Mouse (Mus musculus): ENCODE data around the gene Coq7. TPM values are rescaled to one million over a fixed set of nuclear protein-coding genes. Genes with fewer than 3 reads are reported as not detected.

Coq7 gene
- polyA plus RNA-seq, 1 experiment from 2014 or later = 136 TPM

DNA sequence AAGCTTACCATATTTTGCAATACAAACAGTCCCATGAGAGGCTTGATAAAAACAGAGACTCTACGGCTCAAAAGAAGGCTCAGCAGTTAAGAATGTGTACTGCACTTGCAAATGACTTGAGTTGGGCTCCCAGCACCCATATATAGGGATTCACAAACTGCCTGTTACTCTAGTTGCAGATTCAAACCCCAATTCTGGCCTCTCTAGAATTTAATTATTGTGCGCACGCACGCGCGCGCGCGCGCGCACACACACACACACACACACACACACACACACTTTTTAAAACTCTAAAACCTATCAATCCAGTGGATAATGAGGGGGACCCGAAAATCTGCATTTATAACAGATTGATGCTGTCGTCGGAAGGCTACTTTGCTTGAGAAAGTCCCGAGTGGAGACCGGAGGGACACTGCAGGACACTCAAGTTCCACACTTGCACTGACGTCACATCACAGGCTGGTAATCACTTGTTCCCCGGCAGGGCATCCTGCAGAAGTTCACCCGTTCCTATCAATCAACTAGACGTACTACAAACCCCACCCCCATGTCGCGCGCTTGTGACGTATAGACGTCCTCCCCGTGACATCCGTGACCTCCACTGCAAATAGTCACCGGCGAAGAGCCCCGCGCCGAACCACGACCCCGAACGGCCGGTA, 508 bp downstream of the Coq7 start:
- H3K27ac ChIP-seq = peak overlapping the region; percentile 98
- 0 out of 2 replicates have a peak, but pooled peaks cover 12% of the 10 kb centered on the region for H3K4me1 ChIP-seq
- peak overlapping the region; percentile 69 for H3K9ac ChIP-seq
- WGBS = under 1% methylated on average over 36 of the region's 36 CpGs
- H3K36me3 ChIP-seq = peaks cover 17% of the 10 kb centered on the region
- peak; percentile 94 for ATAC-seq (replicated peaks; ENCODE audit: low FRiP score)
- H3K27me3 ChIP-seq = no peaks in the 10 kb centered on the region
- H3K4me3 ChIP-seq (replicated peaks) = peak overlapping the region; percentile 76
- H3K4me2 ChIP-seq = peak overlapping the region; percentile 70
- no peaks in the 10 kb centered on the region for H3K9me3 ChIP-seq (replicated peaks)

DNA sequence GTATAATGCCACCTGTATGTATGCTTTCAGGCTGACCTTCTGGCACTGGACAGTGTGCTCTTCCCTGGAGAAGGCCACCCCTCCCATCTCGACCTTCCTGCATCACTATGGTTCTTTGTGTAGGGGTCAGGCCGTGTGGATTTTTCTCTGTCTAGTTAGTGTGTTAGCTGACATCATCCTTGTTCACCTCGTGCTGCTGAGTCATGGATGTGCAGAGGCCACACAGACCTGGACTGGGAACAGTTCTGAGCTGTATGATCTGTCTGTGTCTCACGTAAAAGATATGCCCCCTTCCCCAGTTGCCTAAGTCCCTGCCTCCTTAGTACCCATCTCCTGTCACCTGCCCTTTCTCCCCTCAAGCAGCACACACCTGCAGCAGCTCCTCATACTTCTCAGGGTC, 6.2 kb downstream of the Coq7 start:
- Histone ChIP-seq H3K27ac (no peak overlapping the region), H3K4me2 (no peak overlapping the region), H3K4me1 (0 out of 2 replicates have a peak, but pooled peaks cover 3% of the 10 kb centered on the region), H3K9ac (no peak overlapping the region), H3K27me3 (no peaks in the 10 kb centered on the region), H3K9me3 (replicated peaks) (no peaks in the 10 kb centered on the region), H3K4me3 (replicated peaks) (no peak overlapping the region), H3K36me3 (peaks cover 64% of the 10 kb centered on the region)
- ATAC-seq (replicated peaks; ENCODE audit: low FRiP score) = no peak
- 86% methylated on average over 4 of the region's 4 CpGs for WGBS

DNA sequence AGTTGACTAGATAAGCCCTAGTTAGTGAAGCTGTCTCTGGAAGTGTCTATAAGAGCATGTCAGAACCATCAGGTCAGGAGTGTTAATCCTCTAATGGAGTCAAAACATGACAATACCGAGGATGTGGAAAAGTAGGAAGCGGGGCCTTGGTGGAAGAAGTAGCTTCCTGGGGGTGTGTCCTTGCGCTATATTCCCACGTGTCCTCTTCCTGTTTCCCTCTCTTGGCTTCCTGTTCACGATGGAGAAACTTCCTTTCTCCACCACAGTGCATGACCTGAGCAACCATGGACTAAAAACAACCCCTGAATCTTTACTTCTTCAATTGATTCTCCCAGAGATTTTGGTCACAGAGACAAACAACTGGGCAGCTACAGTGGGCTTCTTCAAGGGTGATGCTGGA, 11.1 kb downstream of the Coq7 start:
- H3K9me3 ChIP-seq (replicated peaks) = no peaks in the 10 kb centered on the region
- H3K27me3 ChIP-seq = no peaks in the 10 kb centered on the region
- H3K36me3 ChIP-seq = peaks cover 41% of the 10 kb centered on the region
- no peak for ATAC-seq (replicated peaks; ENCODE audit: low FRiP score)
- H3K9ac ChIP-seq = no peak overlapping the region
- 75% methylated on average over 5 of the region's 5 CpGs for WGBS
- H3K27ac ChIP-seq = no peak overlapping the region
- H3K4me1 ChIP-seq = peaks cover 6% of the 10 kb centered on the region; the same call in 1 of the 2 replicates
- no peak overlapping the region for H3K4me3 ChIP-seq (replicated peaks)
- no peak overlapping the region for H3K4me2 ChIP-seq

DNA sequence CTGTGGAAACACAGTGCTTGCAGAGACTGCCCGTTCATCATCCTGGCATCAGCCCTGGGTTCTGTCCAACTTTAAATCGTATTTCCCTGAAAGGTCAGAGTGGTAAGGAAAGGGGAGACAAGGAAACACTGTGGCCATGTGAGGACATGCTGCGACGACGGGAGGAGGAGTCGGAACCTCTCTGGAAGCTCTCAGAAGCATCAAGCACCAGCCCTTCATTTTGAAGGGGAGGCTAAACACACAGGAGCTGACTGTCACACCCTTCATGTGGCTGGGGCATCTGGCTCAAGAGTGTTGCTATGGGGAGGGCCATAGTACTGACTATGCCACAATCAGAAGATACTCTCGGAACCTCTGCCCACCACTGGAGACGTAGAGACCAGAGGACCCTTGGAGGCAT, 13.5 kb downstream of the Coq7 start:
- WGBS = 73% methylated on average over 8 of the region's 8 CpGs
- no peaks in the 10 kb centered on the region for H3K27me3 ChIP-seq
- H3K9me3 ChIP-seq (replicated peaks) = no peaks in the 10 kb centered on the region
- no peak overlapping the region for H3K4me3 ChIP-seq (replicated peaks)
- no peak overlapping the region for H3K4me2 ChIP-seq
- peaks cover 6% of the 10 kb centered on the region; the same call in 1 of the 2 replicates for H3K4me1 ChIP-seq
- H3K36me3 ChIP-seq = peaks cover 17% of the 10 kb centered on the region
- ATAC-seq (replicated peaks; ENCODE audit: low FRiP score) = no peak
- H3K9ac ChIP-seq = no peak overlapping the region
- H3K27ac ChIP-seq = no peak overlapping the region

DNA sequence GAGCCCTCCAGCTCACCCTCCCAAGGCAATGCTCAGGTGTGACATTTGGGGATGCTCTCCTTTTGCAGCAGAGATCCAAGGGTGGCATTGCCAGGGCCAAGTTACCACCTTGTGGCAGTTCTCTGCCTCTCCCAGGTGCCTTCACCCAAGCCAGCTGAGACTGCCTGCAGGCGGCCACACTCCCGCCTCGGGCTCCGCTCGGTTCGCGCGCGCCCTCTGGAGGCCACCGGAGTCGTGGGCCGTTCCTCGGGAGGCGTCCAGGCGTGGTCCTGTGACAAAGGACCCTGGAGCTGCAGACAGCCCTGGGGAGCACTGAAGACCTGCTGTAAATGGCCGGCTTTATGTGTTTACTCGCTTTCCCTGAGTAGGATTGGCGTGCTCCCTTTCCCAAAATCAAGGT, 14.5 kb downstream of the Coq7 start:
- no peaks in the 10 kb centered on the region for H3K9me3 ChIP-seq (replicated peaks)
- no peak overlapping the region for H3K4me3 ChIP-seq (replicated peaks)
- H3K36me3 ChIP-seq = peaks cover 10% of the 10 kb centered on the region; the same call in 1 of the 2 replicates
- 2% methylated on average over 18 of the region's 18 CpGs for WGBS
- H3K4me2 ChIP-seq = no peak overlapping the region
- H3K4me1 ChIP-seq = peaks cover 6% of the 10 kb centered on the region; the same call in 1 of the 2 replicates
- ATAC-seq (replicated peaks; ENCODE audit: low FRiP score) = peak; percentile 89
- H3K9ac ChIP-seq = no peak overlapping the region
- no peak overlapping the region for H3K27ac ChIP-seq
- H3K27me3 ChIP-seq = no peaks in the 10 kb centered on the region

DNA sequence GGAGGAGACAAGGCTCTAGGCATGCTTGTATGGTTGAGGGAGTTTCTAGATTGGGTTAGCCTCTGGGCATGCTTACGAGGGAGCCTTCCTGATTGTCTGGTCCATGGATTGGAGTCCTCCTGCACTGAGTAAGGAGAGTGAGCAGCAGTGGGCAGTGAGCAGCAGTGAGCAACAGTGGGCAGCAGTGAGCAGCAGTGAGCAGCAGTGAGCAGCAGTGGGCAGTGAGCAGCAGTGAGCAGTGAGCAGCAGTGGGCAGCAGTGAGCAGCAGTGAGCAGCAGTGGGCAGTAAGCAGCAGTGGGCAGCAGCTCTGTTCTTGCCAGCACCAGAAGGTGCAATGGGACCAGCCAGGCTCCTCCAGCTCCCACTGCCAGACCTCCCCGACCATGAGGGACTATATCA, 15.3 kb downstream of the Coq7 start:
- ATAC-seq (replicated peaks; ENCODE audit: low FRiP score) = no peak
- 65% methylated on average over 2 of the region's 2 CpGs for WGBS
- H3K27ac ChIP-seq = no peak overlapping the region
- H3K36me3 ChIP-seq = 0 out of 2 replicates have a peak, but pooled peaks cover 1% of the 10 kb centered on the region
- no peaks in the 10 kb centered on the region for H3K9me3 ChIP-seq (replicated peaks)
- H3K4me2 ChIP-seq = no peak overlapping the region
- H3K27me3 ChIP-seq = no peaks in the 10 kb centered on the region
- H3K4me1 ChIP-seq = peaks cover 6% of the 10 kb centered on the region; the same call in 1 of the 2 replicates
- no peak overlapping the region for H3K4me3 ChIP-seq (replicated peaks)
- H3K9ac ChIP-seq = no peak overlapping the region

DNA sequence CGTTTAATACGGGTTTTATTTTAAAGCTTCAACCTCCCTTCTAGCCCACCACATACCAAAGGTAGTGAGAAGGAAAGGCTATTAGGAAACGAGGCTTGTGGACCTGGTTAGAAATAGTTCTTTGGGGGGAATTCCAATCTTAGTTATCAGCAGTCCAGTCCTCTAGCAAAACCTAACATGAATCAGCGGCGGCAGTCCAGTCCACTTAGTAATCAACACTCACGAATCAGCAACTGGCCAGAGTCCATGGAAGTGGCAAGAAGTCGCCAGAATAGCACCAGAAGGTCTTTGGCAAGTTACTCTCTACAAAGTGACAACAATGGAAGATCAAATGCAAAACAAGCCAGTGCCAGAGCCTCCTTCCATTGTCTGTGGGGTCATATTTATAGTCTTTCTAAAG, 24.6 kb downstream of the Coq7 start:
- 0 out of 2 replicates have a peak, but pooled peaks cover 3% of the 10 kb centered on the region for H3K27me3 ChIP-seq
- ATAC-seq (replicated peaks; ENCODE audit: low FRiP score) = no peak
- H3K4me2 ChIP-seq = no peak overlapping the region
- 78% methylated on average over 7 of the region's 7 CpGs for WGBS
- no peak overlapping the region for H3K9ac ChIP-seq
- H3K9me3 ChIP-seq (replicated peaks) = no peaks in the 10 kb centered on the region
- no peak overlapping the region for H3K4me3 ChIP-seq (replicated peaks)
- no peaks in the 10 kb centered on the region for H3K36me3 ChIP-seq
- H3K27ac ChIP-seq = no peak overlapping the region
- H3K4me1 ChIP-seq = no peaks in the 10 kb centered on the region

DNA sequence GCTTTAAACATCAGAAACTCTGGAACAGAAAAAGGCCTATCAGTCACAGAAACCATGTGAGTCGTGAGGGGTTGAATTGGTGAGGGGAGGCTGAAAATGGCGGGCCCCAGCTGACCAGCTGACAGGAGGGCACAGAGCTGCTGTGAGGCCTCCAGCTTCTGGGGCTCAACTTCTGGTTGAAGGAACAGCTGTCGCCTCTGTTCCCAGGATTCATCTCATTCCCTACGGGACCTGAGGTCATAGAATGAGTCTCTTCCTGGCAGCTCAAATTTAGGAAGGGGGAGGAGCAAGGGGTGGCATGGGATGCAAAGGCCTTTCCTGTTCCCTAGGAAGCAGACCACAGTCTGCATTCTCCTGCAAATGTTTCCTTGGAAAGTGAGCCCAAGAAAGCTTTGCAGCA, 29.3 kb downstream of the Coq7 start:
- no peak overlapping the region for H3K9ac ChIP-seq
- no peaks in the 10 kb centered on the region for H3K9me3 ChIP-seq (replicated peaks)
- no peak overlapping the region for H3K27ac ChIP-seq
- no peak for ATAC-seq (replicated peaks; ENCODE audit: low FRiP score)
- H3K4me2 ChIP-seq = no peak overlapping the region
- WGBS = 44% methylated on average over 4 of the region's 4 CpGs
- no peaks in the 10 kb centered on the region for H3K4me1 ChIP-seq
- 0 out of 2 replicates have a peak, but pooled peaks cover 3% of the 10 kb centered on the region for H3K27me3 ChIP-seq
- H3K4me3 ChIP-seq (replicated peaks) = no peak overlapping the region
- H3K36me3 ChIP-seq = no peaks in the 10 kb centered on the region

DNA sequence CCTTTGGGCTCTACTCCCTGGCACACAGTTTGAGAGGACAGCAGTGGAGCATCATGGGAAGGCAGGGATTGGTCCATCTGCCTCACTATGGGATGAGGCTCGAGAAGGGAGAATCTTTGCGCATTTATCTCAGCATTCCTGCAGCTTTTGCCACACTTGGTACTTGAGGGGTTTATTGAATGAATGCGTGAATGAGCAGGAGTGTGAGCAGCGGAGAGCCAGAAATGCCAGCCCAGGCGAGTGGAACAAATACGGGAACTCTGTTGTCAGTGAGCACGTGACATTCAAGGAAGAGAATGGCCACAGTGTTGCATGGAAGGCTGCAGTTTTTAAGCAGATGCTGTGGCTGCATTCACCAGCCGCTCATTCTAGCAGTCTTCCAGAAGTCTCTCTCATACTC, 30.8 kb downstream of the Coq7 start:
- no peak overlapping the region for H3K4me2 ChIP-seq
- 73% methylated on average over 8 of the region's 8 CpGs for WGBS
- ATAC-seq (replicated peaks; ENCODE audit: low FRiP score) = no peak

DNA sequence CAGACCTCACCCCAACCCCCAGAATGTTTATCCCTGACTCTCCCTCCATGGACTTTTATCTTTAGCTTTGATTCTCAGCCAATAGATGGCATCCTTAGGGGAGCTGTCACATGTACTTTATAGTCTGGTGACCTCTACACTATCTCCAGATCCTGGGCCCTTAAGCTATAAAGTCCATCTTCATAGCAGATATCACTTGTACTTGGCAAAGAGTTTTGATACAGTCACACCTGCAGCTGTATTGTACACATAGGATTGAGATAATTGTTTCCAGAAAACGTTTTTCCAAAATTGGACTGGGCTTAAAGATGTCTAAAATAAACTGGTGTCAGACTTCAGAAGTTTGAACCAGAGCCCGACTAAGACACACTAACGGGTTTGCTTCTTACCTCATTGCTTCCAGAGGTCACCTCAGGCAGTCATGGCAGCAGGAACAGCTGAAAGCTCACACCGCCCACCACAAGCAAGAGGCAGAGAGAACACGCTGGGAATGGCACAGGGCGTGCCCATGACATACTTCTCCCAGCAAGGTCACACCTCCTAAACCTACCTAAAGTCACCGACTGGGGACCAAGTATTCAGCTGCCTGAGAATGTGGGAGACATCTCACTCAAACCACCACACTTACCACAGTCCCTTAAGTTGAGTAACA, 33.2 kb downstream of the Coq7 start:
- Histone ChIP-seq H3K27ac (no peak overlapping the region), H3K9ac (no peak overlapping the region), H3K4me1 (no peaks in the 10 kb centered on the region), H3K36me3 (no peaks in the 10 kb centered on the region), H3K9me3 (replicated peaks) (no peaks in the 10 kb centered on the region), H3K4me3 (replicated peaks) (no peak overlapping the region), H3K4me2 (no peak overlapping the region), H3K27me3 (no peaks in the 10 kb centered on the region)
- ATAC-seq (replicated peaks; ENCODE audit: low FRiP score) = no peak
- 59% methylated on average over 7 of the region's 7 CpGs for WGBS

More for the DNA sequence above, 30.8 kb downstream of the Coq7 start:
- Histone ChIP-seq H3K9ac (no peak overlapping the region), H3K4me1 (no peaks in the 10 kb centered on the region), H3K9me3 (replicated peaks) (no peaks in the 10 kb centered on the region), H3K27me3 (no peaks in the 10 kb centered on the region), H3K4me3 (replicated peaks) (no peak overlapping the region), H3K27ac (no peak overlapping the region), H3K36me3 (no peaks in the 10 kb centered on the region)

DNA sequence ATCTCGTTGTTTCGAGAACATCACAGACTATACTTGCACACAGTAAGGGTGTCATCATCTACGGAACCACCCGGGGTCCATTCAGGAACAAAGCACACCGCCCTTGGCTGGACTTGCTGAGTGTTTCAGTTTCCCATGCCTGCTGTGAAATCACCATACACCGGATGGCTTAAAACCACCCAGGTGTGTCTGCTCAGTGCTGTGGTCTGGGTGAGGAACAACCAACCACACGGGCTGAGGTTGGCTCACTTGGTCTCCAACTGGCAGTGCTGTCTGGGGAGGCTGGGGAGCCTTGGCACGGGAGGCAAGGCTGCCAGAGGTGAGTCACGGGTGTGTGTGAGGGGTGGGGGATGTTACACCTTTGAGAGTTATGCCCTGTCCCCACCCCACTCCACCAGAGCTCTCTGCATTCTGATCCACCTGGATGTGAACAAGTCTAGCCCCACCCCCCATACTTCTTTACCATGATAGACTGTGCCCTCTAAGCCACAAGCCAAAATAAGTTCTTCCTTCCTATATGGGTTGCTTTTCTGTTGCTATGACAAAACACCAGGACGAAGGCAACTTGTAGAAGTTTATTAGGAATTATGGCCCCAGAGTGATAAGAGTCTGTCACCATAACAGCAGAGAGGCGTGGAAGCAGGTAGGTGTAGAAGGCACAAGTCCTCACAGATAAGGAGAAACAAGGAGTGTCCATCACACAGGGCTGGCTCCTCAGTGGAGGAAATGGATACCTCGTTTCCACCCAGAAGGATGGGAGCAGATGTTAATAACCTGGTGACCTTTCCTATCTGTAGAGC, 34.0 kb downstream of the Coq7 start:
- 81% methylated on average over 12 of the region's 12 CpGs for WGBS
- no peaks in the 10 kb centered on the region for H3K9me3 ChIP-seq (replicated peaks)
- no peak overlapping the region for H3K27ac ChIP-seq
- ATAC-seq (replicated peaks; ENCODE audit: low FRiP score) = 0 out of 2 replicates have a peak, but pooled peaks have one; percentile 18
- H3K9ac ChIP-seq = no peak overlapping the region
- no peak overlapping the region for H3K4me3 ChIP-seq (replicated peaks)
- no peak overlapping the region for H3K4me2 ChIP-seq
- H3K4me1 ChIP-seq = no peaks in the 10 kb centered on the region
- no peaks in the 10 kb centered on the region for H3K27me3 ChIP-seq
- no peaks in the 10 kb centered on the region for H3K36me3 ChIP-seq

All from kidney, embryonic 15.5 days (tissue).